Mouse (Mus musculus): ENCODE results near the gene Tbx21. TPM values are rescaled to one million over a fixed set of nuclear protein-coding genes. Genes with fewer than 3 reads are reported as not detected.
A peak's percentile ranks its signal among the peaks of the same experiment; 100 is the strongest.

Gene Tbx21
- polyA plus RNA-seq, 1 experiment from 2014 or later = not detected

DNA sequence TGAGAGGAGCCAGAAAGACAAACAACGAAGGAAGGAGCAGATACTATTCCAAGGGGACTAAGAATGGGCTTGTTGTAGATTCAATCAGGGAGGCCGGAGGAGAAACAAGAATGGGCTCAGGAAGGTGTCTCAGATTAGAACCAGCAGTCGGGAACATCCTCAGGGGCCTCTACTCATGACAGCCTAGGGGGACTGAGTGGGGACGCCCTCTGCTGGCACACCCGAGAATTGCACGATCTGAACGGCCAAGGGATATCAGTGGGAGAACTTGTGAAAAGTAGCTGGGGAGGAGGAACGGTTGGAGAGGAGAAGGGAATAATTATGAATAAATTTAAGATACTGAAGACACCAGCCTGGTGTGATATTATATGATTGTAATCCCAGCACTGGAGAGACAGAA, 31.6 kb upstream of the Tbx21 start:
- WGBS = 10% methylated on average over 8 of the region's 8 CpGs
- ATAC-seq (ENCODE audit: low FRiP score, low read depth) = no peak
- peaks cover 2% of the 10 kb centered on the region; the same call in 1 of the 2 replicates for H3K27me3 ChIP-seq (replicated peaks)
- no peak overlapping the region for H3K9ac ChIP-seq
- peaks cover 24% of the 10 kb centered on the region for H3K36me3 ChIP-seq
- H3K4me3 ChIP-seq = no peak overlapping the region
- H3K27ac ChIP-seq = no peak overlapping the region
- no peak overlapping the region for H3K4me2 ChIP-seq (replicated peaks)
- no peaks in the 10 kb centered on the region for H3K9me3 ChIP-seq
- H3K4me1 ChIP-seq = peaks cover 23% of the 10 kb centered on the region

DNA sequence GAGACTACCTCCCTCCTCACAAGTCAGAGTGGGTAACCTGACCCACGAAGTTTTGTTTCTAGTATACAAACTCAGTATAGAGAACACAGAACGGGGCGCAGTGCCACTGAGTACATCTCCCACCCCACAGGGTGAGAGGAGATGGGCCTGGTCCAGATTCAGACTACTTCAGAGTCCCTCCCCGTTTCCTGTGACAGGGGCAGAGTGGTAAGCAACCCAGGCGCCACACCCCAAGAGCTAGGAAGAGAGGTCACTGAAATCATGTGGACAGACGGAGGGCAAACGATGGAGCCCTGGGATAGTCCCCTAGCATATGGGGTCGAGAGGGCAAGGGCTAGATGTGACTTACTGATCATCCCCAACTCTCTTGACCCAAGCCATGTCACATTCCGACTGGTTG, 30.8 kb upstream of the Tbx21 start:
- no peaks in the 10 kb centered on the region for H3K9me3 ChIP-seq
- no peak overlapping the region for H3K4me2 ChIP-seq (replicated peaks)
- no peak overlapping the region for H3K4me3 ChIP-seq
- H3K27me3 ChIP-seq (replicated peaks) = peaks cover 2% of the 10 kb centered on the region; the same call in 1 of the 2 replicates
- no peak overlapping the region for H3K27ac ChIP-seq
- peaks cover 23% of the 10 kb centered on the region for H3K4me1 ChIP-seq
- 79% methylated on average over 9 of the region's 9 CpGs for WGBS
- H3K36me3 ChIP-seq = peaks cover 24% of the 10 kb centered on the region
- H3K9ac ChIP-seq = no peak overlapping the region
- no peak for ATAC-seq (ENCODE audit: low FRiP score, low read depth)

DNA sequence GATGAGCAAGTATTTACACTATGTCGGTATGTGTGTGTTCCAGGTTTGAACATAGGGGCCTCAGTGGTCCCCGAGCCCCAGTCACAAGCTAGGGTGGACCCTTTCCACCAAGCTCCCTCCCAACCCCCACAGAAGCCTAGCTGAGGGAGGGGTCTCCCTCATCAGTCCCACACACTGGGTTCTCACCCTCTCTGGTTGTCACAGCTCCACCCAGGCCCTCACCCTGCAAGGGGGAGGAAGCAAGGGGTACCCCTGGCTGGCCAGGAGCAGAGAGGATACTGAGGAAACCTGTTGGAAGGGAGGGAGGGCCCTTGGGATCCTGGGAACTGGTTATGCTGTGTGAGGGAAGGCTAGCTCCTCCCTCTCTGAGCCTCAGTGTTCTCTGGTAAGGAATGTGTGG, 30.2 kb upstream of the Tbx21 start:
- H3K27me3 ChIP-seq (replicated peaks) = peaks cover 5% of the 10 kb centered on the region; the same call in 1 of the 2 replicates
- no peak overlapping the region for H3K4me3 ChIP-seq
- ATAC-seq (ENCODE audit: low FRiP score, low read depth) = no peak
- H3K27ac ChIP-seq = no peak overlapping the region
- peaks cover 24% of the 10 kb centered on the region for H3K36me3 ChIP-seq
- H3K4me1 ChIP-seq = peaks cover 21% of the 10 kb centered on the region
- H3K9me3 ChIP-seq = no peaks in the 10 kb centered on the region
- 67% methylated on average over 2 of the region's 2 CpGs for WGBS
- H3K9ac ChIP-seq = no peak overlapping the region
- no peak overlapping the region for H3K4me2 ChIP-seq (replicated peaks)

DNA sequence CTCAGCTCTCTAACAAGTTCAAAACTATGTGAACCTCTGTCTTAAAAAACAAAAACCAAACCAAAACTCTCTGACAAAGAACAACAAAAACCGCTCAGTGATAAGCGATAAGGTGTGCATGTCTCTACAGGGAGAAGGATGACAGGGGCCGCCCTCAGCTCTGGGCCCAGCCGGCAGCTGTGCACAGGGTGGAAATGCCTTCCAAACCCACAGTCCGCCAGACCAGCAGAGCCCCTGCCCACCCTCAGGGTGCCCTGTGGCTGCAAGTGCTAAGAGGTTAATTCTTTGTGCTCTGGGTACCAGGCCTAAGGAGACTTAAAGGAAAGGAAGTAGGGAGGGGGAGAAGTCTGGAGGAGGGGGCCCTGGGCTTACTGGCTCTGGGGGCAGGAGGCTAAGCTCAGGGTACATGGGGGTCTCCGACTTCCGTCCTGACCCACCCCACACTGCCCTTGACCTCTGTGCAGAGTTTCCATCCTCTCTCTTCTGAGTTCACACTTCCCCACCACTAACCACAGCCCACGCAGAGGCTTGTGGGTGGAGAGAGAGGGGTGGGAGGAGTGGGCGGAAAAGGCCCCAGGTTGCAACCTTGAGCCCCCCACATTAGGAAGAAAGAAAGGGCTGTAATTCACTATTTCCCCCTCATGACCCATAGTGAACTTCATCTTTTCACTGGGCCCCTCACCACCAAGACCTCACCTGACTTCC, 28.2 kb upstream of the Tbx21 start:
- H3K27me3 ChIP-seq (replicated peaks) = peaks cover 17% of the 10 kb centered on the region
- no peak overlapping the region for H3K4me3 ChIP-seq
- H3K27ac ChIP-seq = no peak overlapping the region
- peaks cover 16% of the 10 kb centered on the region for H3K4me1 ChIP-seq
- H3K9ac ChIP-seq = no peak overlapping the region
- no peak overlapping the region for H3K4me2 ChIP-seq (replicated peaks)
- WGBS = 90% methylated on average over 9 of the region's 9 CpGs
- H3K9me3 ChIP-seq = no peaks in the 10 kb centered on the region
- H3K36me3 ChIP-seq = peaks cover 21% of the 10 kb centered on the region
- ATAC-seq (ENCODE audit: low FRiP score, low read depth) = no peak

DNA sequence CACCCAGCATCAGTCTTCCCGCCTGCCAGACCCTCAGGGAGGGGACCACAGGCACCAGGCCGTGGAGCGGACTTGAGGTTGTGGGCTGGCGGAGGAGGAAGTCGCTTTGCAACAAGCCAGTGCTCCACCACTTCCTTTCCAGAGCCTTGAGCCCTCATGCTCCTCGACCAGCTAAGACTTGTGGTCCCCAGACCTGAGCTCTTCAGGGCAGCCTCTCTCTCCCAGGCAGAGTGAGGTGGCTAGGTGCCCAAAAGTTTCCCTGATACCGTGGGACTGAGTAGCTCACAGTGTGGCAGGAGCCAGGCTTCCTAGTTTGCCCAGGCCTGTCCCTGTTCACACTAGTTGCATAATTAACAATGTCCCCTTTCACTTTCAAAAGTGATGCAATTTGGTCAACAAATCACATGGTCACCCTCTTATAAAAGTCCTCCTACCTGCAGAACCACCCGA, 27.1 kb upstream of the Tbx21 start:
- Histone ChIP-seq H3K4me1 (peaks cover 25% of the 10 kb centered on the region), H3K27me3 (replicated peaks) (peaks cover 17% of the 10 kb centered on the region), H3K36me3 (peaks cover 22% of the 10 kb centered on the region), H3K27ac (no peak overlapping the region), H3K4me2 (replicated peaks) (no peak overlapping the region), H3K4me3 (no peak overlapping the region), H3K9ac (no peak overlapping the region), H3K9me3 (no peaks in the 10 kb centered on the region)
- ATAC-seq (ENCODE audit: low FRiP score, low read depth) = no peak
- 74% methylated on average over 8 of the region's 8 CpGs for WGBS

DNA sequence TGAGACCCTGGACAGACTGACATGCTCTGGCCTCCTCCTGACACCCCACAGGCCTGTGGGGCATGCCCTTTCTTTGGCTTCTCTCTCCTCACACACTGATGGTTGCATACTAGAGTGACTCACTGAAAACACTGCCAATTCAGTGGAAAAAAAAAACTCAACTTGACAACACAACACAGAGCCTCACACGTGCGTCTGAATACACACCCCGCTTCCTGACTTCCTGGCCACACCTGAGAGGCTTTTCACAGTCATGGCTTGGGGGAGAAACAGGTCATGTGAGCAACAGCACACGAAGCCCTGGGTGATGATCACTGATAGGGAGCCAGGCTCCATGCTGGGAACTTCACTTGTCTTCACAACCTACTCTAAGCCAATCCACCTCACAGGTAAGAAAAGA, 25.7 kb upstream of the Tbx21 start:
- Histone ChIP-seq H3K27me3 (replicated peaks) (peaks cover 26% of the 10 kb centered on the region), H3K36me3 (peaks cover 19% of the 10 kb centered on the region), H3K9me3 (no peaks in the 10 kb centered on the region), H3K4me3 (no peak overlapping the region), H3K4me1 (peaks cover 30% of the 10 kb centered on the region), H3K4me2 (replicated peaks) (no peak overlapping the region), H3K9ac (no peak overlapping the region), H3K27ac (no peak overlapping the region)
- 83% methylated on average over 4 of the region's 4 CpGs for WGBS
- no peak for ATAC-seq (ENCODE audit: low FRiP score, low read depth)

DNA sequence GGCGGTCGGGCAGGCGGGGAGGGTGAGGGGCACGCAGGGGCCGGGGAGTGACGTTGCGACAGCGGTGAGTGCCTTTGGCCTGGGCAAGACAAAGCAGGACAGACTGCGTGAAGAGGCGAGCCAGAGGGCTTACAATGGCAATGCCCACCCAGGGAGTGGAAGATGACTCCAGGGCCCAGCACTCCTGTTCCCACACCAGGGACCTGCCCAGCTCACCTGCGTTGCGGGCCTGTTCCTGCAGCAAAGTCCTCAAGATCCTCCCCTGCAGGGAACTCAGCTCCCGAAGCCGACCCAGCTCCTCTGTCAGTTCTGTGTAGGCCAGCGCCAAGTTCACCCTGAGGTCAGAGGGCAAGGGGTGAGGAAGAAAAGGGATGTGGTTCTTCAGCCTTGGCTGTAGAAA, 24.1 kb upstream of the Tbx21 start:
- WGBS = 8% methylated on average over 15 of the region's 15 CpGs
- peak overlapping the region; percentile 78; the same call in 1 of the 2 replicates for H3K27ac ChIP-seq
- peak overlapping the region; percentile 47 for H3K4me3 ChIP-seq
- peak overlapping the region; percentile 75 for H3K9ac ChIP-seq
- ATAC-seq (ENCODE audit: low FRiP score, low read depth) = no peak; the same call in 1 of the 2 replicates
- no peaks in the 10 kb centered on the region for H3K9me3 ChIP-seq
- peaks cover 15% of the 10 kb centered on the region for H3K36me3 ChIP-seq
- peaks cover 30% of the 10 kb centered on the region for H3K4me1 ChIP-seq
- H3K4me2 ChIP-seq (replicated peaks) = peak overlapping the region; percentile 92
- peaks cover 26% of the 10 kb centered on the region for H3K27me3 ChIP-seq (replicated peaks)

DNA sequence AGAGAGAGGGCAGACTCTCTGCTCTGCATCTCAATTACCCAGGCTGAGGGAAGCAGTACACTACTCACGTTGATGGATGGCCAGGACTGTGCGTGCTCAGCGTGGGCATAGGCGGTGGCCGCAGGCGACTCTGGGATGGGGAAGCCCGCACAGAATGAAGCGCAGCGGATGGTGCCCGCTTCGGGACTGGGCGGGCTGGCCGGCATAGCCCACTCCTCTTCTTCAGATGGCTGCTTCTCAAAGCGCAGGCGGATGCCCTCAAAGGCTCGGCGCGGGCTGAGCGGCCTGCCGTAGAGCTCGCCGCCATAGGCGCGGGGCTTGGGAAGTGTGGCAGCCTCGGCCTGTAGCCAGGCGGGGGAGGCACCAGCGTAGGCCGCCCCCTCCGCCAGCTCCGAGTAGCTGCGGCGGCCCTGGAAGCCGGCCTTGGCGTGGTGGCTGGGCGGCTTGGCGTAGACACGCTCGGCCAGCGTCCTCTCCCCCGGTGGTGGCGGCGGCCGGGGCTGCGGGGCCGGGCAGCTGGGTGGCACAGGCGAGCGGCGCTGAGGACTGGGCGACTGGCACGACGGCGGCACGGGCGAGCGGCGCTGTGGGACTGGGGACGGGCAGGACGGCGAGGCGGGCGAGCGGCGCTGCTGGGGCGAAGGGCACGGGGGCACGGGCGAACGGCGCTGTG, 23.6 kb upstream of the Tbx21 start:
- peaks cover 10% of the 10 kb centered on the region for H3K36me3 ChIP-seq
- 7% methylated on average over 69 of the region's 69 CpGs for WGBS
- peak overlapping the region; percentile 78 for H3K27ac ChIP-seq
- peaks cover 26% of the 10 kb centered on the region for H3K27me3 ChIP-seq (replicated peaks)
- peak overlapping the region; percentile 75 for H3K9ac ChIP-seq
- peak; percentile 73 for ATAC-seq (ENCODE audit: low FRiP score, low read depth)
- peaks cover 30% of the 10 kb centered on the region for H3K4me1 ChIP-seq
- H3K4me3 ChIP-seq = peak overlapping the region; percentile 47
- H3K9me3 ChIP-seq = no peaks in the 10 kb centered on the region
- peak overlapping the region; percentile 92 for H3K4me2 ChIP-seq (replicated peaks)

DNA sequence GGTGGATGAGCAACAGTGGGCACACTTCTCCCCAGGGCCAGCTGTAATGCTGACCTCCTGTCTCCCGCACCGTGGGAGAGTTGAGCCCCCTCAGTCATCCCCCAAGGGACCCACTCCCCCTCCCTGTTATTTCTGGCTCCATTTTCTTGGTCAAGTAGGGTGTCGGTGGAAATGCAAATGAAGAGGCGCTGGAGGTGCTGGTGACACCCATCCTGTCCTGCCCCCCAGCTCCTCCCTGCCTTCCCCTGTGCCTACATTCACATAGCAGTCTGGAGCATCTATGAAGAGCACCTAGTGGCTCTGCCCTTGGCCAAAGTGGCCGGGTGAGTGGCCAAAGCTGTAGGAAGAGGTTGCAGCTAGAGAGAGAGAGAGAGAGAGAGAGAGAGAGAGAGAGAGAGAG, 18.1 kb upstream of the Tbx21 start:
- Histone ChIP-seq H3K4me3 (no peak overlapping the region), H3K4me1 (peaks cover 15% of the 10 kb centered on the region), H3K9me3 (no peaks in the 10 kb centered on the region), H3K27ac (no peak overlapping the region), H3K36me3 (peaks cover 7% of the 10 kb centered on the region), H3K9ac (no peak overlapping the region), H3K27me3 (replicated peaks) (peaks cover 18% of the 10 kb centered on the region), H3K4me2 (replicated peaks) (no peak overlapping the region)
- WGBS = 60% methylated on average over 5 of the region's 5 CpGs
- ATAC-seq (ENCODE audit: low FRiP score, low read depth) = no peak

DNA sequence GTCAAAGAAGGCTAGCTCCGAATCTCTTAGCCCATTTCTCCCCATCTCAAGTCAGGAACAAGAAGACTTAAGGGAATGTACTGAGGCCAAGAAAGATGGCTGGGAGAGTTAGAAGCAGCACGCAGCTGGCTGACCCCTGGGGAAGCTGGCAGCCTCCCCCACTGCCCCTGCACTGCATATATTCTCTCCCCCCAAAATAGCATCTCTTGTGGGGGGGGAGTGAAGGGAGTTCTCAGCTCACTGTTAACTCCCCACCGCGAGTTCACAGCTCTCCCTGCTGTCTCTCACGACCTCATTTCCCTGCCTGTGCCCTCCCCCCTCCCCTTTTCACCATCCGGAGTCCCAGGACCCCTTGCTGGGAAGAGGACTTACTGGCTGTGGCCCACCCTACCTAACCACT, 17.1 kb upstream of the Tbx21 start:
- ATAC-seq (ENCODE audit: low FRiP score, low read depth) = no peak
- Histone ChIP-seq H3K27ac (no peak overlapping the region), H3K4me1 (peaks cover 9% of the 10 kb centered on the region; the same call in 1 of the 2 replicates), H3K4me2 (replicated peaks) (no peak overlapping the region), H3K27me3 (replicated peaks) (peaks cover 21% of the 10 kb centered on the region), H3K9ac (no peak overlapping the region), H3K9me3 (no peaks in the 10 kb centered on the region), H3K36me3 (peaks cover 3% of the 10 kb centered on the region), H3K4me3 (no peak overlapping the region)
- WGBS = 28% methylated on average over 6 of the region's 6 CpGs

DNA sequence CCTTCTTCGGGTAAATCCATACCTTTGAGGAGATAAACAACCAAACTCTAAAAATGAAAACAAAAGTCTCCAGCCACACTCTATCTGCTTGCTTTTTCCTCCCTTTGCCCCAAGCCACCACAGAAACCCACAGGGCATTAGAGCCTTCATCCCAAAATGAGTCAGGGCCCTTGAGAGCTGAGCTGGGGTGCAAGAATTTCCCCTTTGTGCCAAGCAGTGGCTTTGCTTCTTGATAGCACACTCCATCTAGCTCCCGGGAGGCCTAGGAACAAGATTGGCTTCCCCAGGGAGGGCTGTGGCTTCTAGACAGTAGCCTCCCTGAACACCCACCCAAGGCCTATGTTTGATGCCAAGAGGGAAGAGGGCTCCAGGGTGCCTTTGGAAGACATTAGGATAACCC, 16.6 kb upstream of the Tbx21 start:
- Histone ChIP-seq H3K4me2 (replicated peaks) (no peak overlapping the region), H3K27ac (no peak overlapping the region), H3K4me1 (peaks cover 13% of the 10 kb centered on the region; the same call in 1 of the 2 replicates), H3K9me3 (no peaks in the 10 kb centered on the region), H3K9ac (no peak overlapping the region), H3K4me3 (no peak overlapping the region), H3K36me3 (no peaks in the 10 kb centered on the region), H3K27me3 (replicated peaks) (peaks cover 21% of the 10 kb centered on the region)
- no peak for ATAC-seq (ENCODE audit: low FRiP score, low read depth)
- WGBS = 79% methylated on average over 2 of the region's 2 CpGs

DNA sequence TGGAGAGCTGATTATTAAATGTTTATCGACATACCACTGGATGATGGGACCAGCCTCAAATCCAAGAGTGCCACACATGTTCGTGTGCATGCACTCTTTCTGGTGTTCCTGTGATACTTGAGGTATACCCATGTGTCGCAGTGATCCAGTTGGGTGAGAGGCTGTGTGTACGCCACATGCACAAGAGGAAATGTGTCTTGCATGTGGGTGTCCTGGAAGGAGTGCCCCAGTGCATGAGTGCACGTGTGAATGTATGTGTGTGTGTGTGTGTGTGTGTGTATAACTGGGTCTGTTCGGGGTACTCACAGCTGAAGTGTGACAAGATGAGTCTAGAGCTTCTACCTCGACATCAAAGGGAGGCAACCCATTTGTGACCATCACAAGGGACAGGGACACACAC, 15.2 kb upstream of the Tbx21 start:
- H3K4me3 ChIP-seq = no peak overlapping the region
- WGBS = 91% methylated on average over 6 of the region's 7 CpGs
- no peaks in the 10 kb centered on the region for H3K9me3 ChIP-seq
- no peak for ATAC-seq (ENCODE audit: low FRiP score, low read depth)
- H3K27ac ChIP-seq = no peak overlapping the region
- no peak overlapping the region for H3K4me2 ChIP-seq (replicated peaks)
- H3K27me3 ChIP-seq (replicated peaks) = peaks cover 13% of the 10 kb centered on the region
- H3K36me3 ChIP-seq = no peaks in the 10 kb centered on the region
- peaks cover 14% of the 10 kb centered on the region; the same call in 1 of the 2 replicates for H3K4me1 ChIP-seq
- H3K9ac ChIP-seq = no peak overlapping the region
